In genomic region chr11:116980313-116980712, GRCm38 (mm10) we compare ENCODE assay signal across 10 mouse cellular contexts.
DNase-seq lines count a peak whose midpoint lies in the region; ATAC-seq and TF ChIP-seq lines count a peak whose summit lies in the region.
"Had no signal": no experiment of that assay in that cellular context is flagged by ENCODE, and none has a peak within 500 bp of the region (broad histone marks: within the 10 kb centered on the region; RNA-seq: fewer than 3 reads in every experiment).

No protein-coding gene starts in this region.

- TF ChIP-seq CTCF in brain, embryonic 14.5 days (IDR thresholded peaks at IDR 0.05; ENCODE audit: borderline replicate concordance, extremely low read depth, insufficient read depth, insufficient read length): no peak

- no peak overlapping the region for H3K9ac ChIP-seq in heart, embryonic 12.5 days
- no peak overlapping the region for H3K9ac ChIP-seq in hindbrain, embryonic 11.5 days (ENCODE audit: low read depth, low read length)
- H3K9ac ChIP-seq: liver, embryonic 15.5 days had no signal

- TF ChIP-seq POLR2A in brain, embryonic 14.5 days (IDR thresholded peaks at IDR 0.05; ENCODE audit: borderline replicate concordance, extremely low read depth, insufficient read depth, insufficient read length, poor library complexity, severe bottlenecking): no peak

- 28% methylated on average over 5 of the region's 5 CpGs for WGBS in heart, embryonic 12.5 days
- WGBS in hindbrain, embryonic 11.5 days: 42% methylated on average over 5 of the region's 5 CpGs

- peaks cover 20% of the 10 kb centered on the region for H3K27me3 ChIP-seq in heart, embryonic 12.5 days (replicated peaks)
- H3K27me3 ChIP-seq in hindbrain, embryonic 11.5 days (ENCODE audit: control insufficient read depth, insufficient read depth, low read length): no peaks in the 10 kb centered on the region
- H3K27me3 ChIP-seq: liver, embryonic 15.5 days had no signal

- no peaks in the 10 kb centered on the region for H3K9me3 ChIP-seq in heart, embryonic 12.5 days (replicated peaks)
- no peaks in the 10 kb centered on the region for H3K9me3 ChIP-seq in hindbrain, embryonic 11.5 days (ENCODE audit: control insufficient read depth, low read length)
- H3K9me3 ChIP-seq: liver, embryonic 15.5 days had no signal

- 0 out of 2 replicates have a peak, but pooled peaks have one; percentile 34 for ATAC-seq in heart, embryonic 12.5 days (ENCODE audit: insufficient number of reproducible peaks, low FRiP score)
- no peak for ATAC-seq in hindbrain, embryonic 11.5 days (ENCODE audit: low FRiP score)

- H3K4me2 ChIP-seq in heart, embryonic 12.5 days: no peak overlapping the region
- no peak overlapping the region for H3K4me2 ChIP-seq in hindbrain, embryonic 11.5 days (replicated peaks; ENCODE audit: low read depth, low read length)
- H3K4me2 ChIP-seq: liver, embryonic 15.5 days had no signal

- no peak overlapping the region for H3K4me3 ChIP-seq in heart, embryonic 12.5 days
- H3K4me3 ChIP-seq in hindbrain, embryonic 11.5 days (ENCODE audit: low read depth, low read length): no peak overlapping the region
- H3K4me3 ChIP-seq: liver, embryonic 15.5 days had no signal

- no peaks in the 10 kb centered on the region for H3K36me3 ChIP-seq in heart, embryonic 12.5 days
- H3K36me3 ChIP-seq in hindbrain, embryonic 11.5 days (ENCODE audit: control insufficient read depth, insufficient read depth, low read length): peaks cover 5% of the 10 kb centered on the region; the same call in 1 of the 2 replicates
- H3K36me3 ChIP-seq: liver, embryonic 15.5 days had no signal

- no peak overlapping the region for H3K27ac ChIP-seq in heart, embryonic 12.5 days (ENCODE audit: poor library complexity, severe bottlenecking)
- 0 out of 2 replicates have a peak overlapping the region, but pooled peaks have one; percentile 10 for H3K27ac ChIP-seq in hindbrain, embryonic 11.5 days (ENCODE audit: low read depth, low read length)
- H3K27ac ChIP-seq: liver, embryonic 15.5 days had no signal

- H3K4me1 ChIP-seq in heart, embryonic 12.5 days (replicated peaks): peaks cover 13% of the 10 kb centered on the region
- H3K4me1 ChIP-seq in hindbrain, embryonic 11.5 days (replicated peaks; ENCODE audit: control insufficient read depth, insufficient read depth, low read length): no peaks in the 10 kb centered on the region
- H3K4me1 ChIP-seq: liver, embryonic 15.5 days had no signal

- DNase-seq in heart, adult 11 months: no peak
- DNase-seq in brain, embryonic 14.5 days (ENCODE audit: low read depth): peak; percentile 86
- no peak for DNase-seq in hindbrain, embryonic 11.5 days (ENCODE audit: low spot score)
- peak; percentile 18 for DNase-seq in lung, postnatal 14 days
- DNase-seq in gastrocnemius, postnatal 10 days: no peak
- DNase-seq in thymus, postnatal 4 days: no peak
- DNase-seq in spleen, adult 18-20 months: no peak
- DNase-seq: right cerebral cortex, postnatal 25 days had no signal

Comparison
In these comparisons a context has a peak if more than half of its experiments do, and no peak if none do; other contexts are left out.
1. DNase-seq: peak in brain, embryonic 14.5 days (single experiment) and lung, postnatal 14 days (single experiment); none in heart, adult 11 months (single experiment), hindbrain, embryonic 11.5 days (single experiment), gastrocnemius, postnatal 10 days (single experiment), thymus, postnatal 4 days (single experiment) and spleen, adult 18-20 months (0 of 2).